Mouse (Mus musculus): ENCODE data around the gene Eya2.

DNA sequence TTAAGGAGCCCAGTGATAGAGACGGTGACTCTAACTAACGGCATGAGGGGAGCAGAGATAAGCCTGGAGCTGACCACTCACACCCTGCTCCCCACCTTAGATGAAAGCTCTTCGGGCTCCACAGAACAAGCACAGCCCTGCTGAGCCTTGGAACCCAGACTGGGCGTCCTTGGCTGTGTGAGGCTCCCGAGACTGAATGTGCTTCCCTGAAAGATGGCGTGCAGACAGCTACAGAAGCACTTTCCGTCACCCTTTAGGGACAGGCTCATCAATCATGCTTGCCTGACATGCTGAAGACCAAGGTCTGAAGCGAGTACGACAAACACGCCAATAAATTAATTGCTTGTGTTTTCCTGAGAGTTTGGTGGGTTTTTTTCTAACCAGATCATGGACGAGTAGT lies 56.2 kb downstream of the Eya2 start:
- TF ChIP-seq CTCF (IDR thresholded peaks at IDR 0.05; ENCODE audit: extremely low read depth, insufficient read depth, insufficient read length, insufficient replicate concordance): no peak
- no peak for TF ChIP-seq POLR2A (IDR thresholded peaks at IDR 0.05; ENCODE audit: low read depth, low read length)
